Mouse (Mus musculus): Measurements from ENCODE around the gene Cstf2t.

The Cstf2t gene

GRCm38 (mm10) chr19:31082662-31083429 is at the start of gene Cstf2t:
Gene Cstf2t (plus strand): TSS chr19:31082837.
- DNase-seq (ENCODE audit: low read depth): peak; percentile 97

GRCm38 (mm10) chr19:31038951-31039350 is 43.7 kb upstream of the Cstf2t start:
- no peak for DNase-seq (ENCODE audit: low read depth)

GRCm38 (mm10) chr19:31040948-31041847 is 41.4 kb upstream of the Cstf2t start:
- DNase-seq (ENCODE audit: low read depth): no peak

- peak; percentile 7 for DNase-seq (ENCODE audit: low read depth)
Measured at GRCm38 (mm10) chr19:31046601-31047000, 36.0 kb upstream of the Cstf2t start.

GRCm38 (mm10) chr19:31064740-31065139 is 17.9 kb upstream of the Cstf2t start:
- no peak for DNase-seq (ENCODE audit: low read depth)

GRCm38 (mm10) chr19:31065206-31065781 is 17.3 kb upstream of the Cstf2t start:
- no peak for DNase-seq (ENCODE audit: low read depth)

GRCm38 (mm10) chr19:31073959-31074716 is 8.5 kb upstream of the Cstf2t start:
- DNase-seq (ENCODE audit: low read depth): no peak

- DNase-seq (ENCODE audit: low read depth): no peak
Measured at GRCm38 (mm10) chr19:31074717-31075063, 7.9 kb upstream of the Cstf2t start.

- no peak for DNase-seq (ENCODE audit: low read depth)
Measured at GRCm38 (mm10) chr19:31076106-31076505, 6.5 kb upstream of the Cstf2t start.

- DNase-seq (ENCODE audit: low read depth): no peak
Measured at GRCm38 (mm10) chr19:31078241-31078640, 4.4 kb upstream of the Cstf2t start.

GRCm38 (mm10) chr19:31082226-31082625 is 411 bp upstream of the Cstf2t start:
- DNase-seq (ENCODE audit: low read depth): no peak

GRCm38 (mm10) chr19:31083761-31084160 is 1.1 kb downstream of the Cstf2t start:
- DNase-seq (ENCODE audit: low read depth): no peak

GRCm38 (mm10) chr19:31097857-31098256 is 15.2 kb downstream of the Cstf2t start:
- no peak for DNase-seq (ENCODE audit: low read depth)

- DNase-seq (ENCODE audit: low read depth): no peak
Measured at GRCm38 (mm10) chr19:31099369-31099768, 16.7 kb downstream of the Cstf2t start.

GRCm38 (mm10) chr19:31104764-31105163 is 22.1 kb downstream of the Cstf2t start:
- no peak for DNase-seq (ENCODE audit: low read depth)

- no peak for DNase-seq (ENCODE audit: low read depth)
Measured at GRCm38 (mm10) chr19:31106036-31106435, 23.4 kb downstream of the Cstf2t start.

- no peak for DNase-seq (ENCODE audit: low read depth)
Measured at GRCm38 (mm10) chr19:31106835-31107554, 24.4 kb downstream of the Cstf2t start.

GRCm38 (mm10) chr19:31114690-31115089 is 32.1 kb downstream of the Cstf2t start:
- DNase-seq (ENCODE audit: low read depth): no peak

- DNase-seq (ENCODE audit: low read depth): no peak
Measured at GRCm38 (mm10) chr19:31124628-31125027, 42.0 kb downstream of the Cstf2t start.

GRCm38 (mm10) chr19:31132614-31133013 is 50.0 kb downstream of the Cstf2t start:
- DNase-seq (ENCODE audit: low read depth): no peak

- no peak for DNase-seq (ENCODE audit: low read depth)
Measured at GRCm38 (mm10) chr19:31136316-31136715, 53.7 kb downstream of the Cstf2t start.
